Mouse (Mus musculus) heart, adult 2 months (tissue): Measurements from ENCODE around the gene Tex261.

Experiments used
- CTCF ChIP-seq: fragments of 200-600 bp; IDR thresholded peaks from 2 replicates; pipeline ENCODE4 v1.8.1; 2022; ENCODE audit warnings: antibody characterized with exemption, mild to moderate bottlenecking, moderate library complexity
- EP300 ChIP-seq: fragments of 200-500 bp; IDR thresholded peaks from 2 replicates; pipeline ENCODE4 v1.6.1; 2011; ENCODE audit warnings: low read depth, low read length, control low read depth; ENCODE audit not compliant: insufficient read depth
- POLR2A ChIP-seq: fragments of 200-500 bp; IDR thresholded peaks from 2 replicates; pipeline ENCODE4 v1.6.1; 2011; ENCODE audit warnings: mild to moderate bottlenecking, low read depth, low read length, control low read depth; ENCODE audit not compliant: insufficient read depth

GRCm38 (mm10) chr6:83762344-83762743 is 13.3 kb downstream of the Tex261 start, which contains the start of gene Ankrd53:
- TF ChIP-seq POLR2A (no peak), CTCF (no peak), EP300 (no peak)
